Mouse (Mus musculus) kidney, adult 11 months (tissue): ENCODE measurements at regions not wholly inside any gene's neighbourhood (a gene's known extent, or its start where the extent isn't known, plus 50 kb on each side); places are given as distances from the start of the nearest gene placed in this dataset.

Experiments used
- DNase-seq: peaks from one replicate; pipeline ENCODE4 v3.0.0; 2022

- peak; percentile 19 for DNase-seq
These were observed 91.5 kb downstream of the Fam84b start for GRCm38 (mm10) chr15:60762071-60762470.

- peak; percentile 59 for DNase-seq
These were observed 93.6 kb downstream of the Fam84b start for GRCm38 (mm10) chr15:60760015-60760437.

GRCm38 (mm10) chr15:60754246-60754645, 99.3 kb downstream of the Fam84b start:
- DNase-seq = no peak

- DNase-seq = no peak
These were observed 114.0 kb downstream of the Fam84b start for GRCm38 (mm10) chr15:60739598-60739997.

GRCm38 (mm10) chr15:60738258-60738657, 115.3 kb downstream of the Fam84b start:
- DNase-seq = no peak

- DNase-seq = no peak
These were observed 121.2 kb downstream of the Fam84b start for GRCm38 (mm10) chr15:60732416-60732815.

GRCm38 (mm10) chr15:60728754-60729153, 124.8 kb downstream of the Fam84b start:
- no peak for DNase-seq

- peak; percentile 22 for DNase-seq
These were observed 125.2 kb downstream of the Fam84b start for GRCm38 (mm10) chr15:60728337-60728736.

- DNase-seq = no peak
These were observed 134.2 kb downstream of the Fam84b start for GRCm38 (mm10) chr15:60719332-60719731.

GRCm38 (mm10) chr15:60708678-60709077, 144.9 kb downstream of the Fam84b start:
- DNase-seq = no peak

- DNase-seq = no peak
These were observed 147.6 kb downstream of the Fam84b start for GRCm38 (mm10) chr15:60706009-60706408.

GRCm38 (mm10) chr15:60701273-60701672, 152.3 kb downstream of the Fam84b start:
- DNase-seq = no peak

GRCm38 (mm10) chr15:60694746-60695145, 158.8 kb downstream of the Fam84b start:
- DNase-seq = no peak

- DNase-seq = peak; percentile 15
These were observed 159.7 kb downstream of the Fam84b start for GRCm38 (mm10) chr15:60693751-60694500.

GRCm38 (mm10) chr15:60692718-60693597, 160.6 kb downstream of the Fam84b start:
- no peak for DNase-seq

GRCm38 (mm10) chr15:60692149-60692548, 161.4 kb downstream of the Fam84b start:
- no peak for DNase-seq

GRCm38 (mm10) chr15:60677397-60677796, 176.2 kb downstream of the Fam84b start:
- DNase-seq = no peak

GRCm38 (mm10) chr15:60657572-60657971, 196.0 kb downstream of the Fam84b start:
- no peak for DNase-seq

- no peak for DNase-seq
These were observed 198.5 kb downstream of the Fam84b start for GRCm38 (mm10) chr15:60655113-60655512.

GRCm38 (mm10) chr15:60649252-60649651, 204.3 kb downstream of the Fam84b start:
- DNase-seq = no peak

GRCm38 (mm10) chr15:60641770-60642169, 211.8 kb downstream of the Fam84b start:
- DNase-seq = no peak

GRCm38 (mm10) chr15:60633457-60633850, 220.1 kb downstream of the Fam84b start:
- DNase-seq = no peak

GRCm38 (mm10) chr15:60632789-60633456, 220.7 kb downstream of the Fam84b start:
- DNase-seq = no peak
